Mouse (Mus musculus): ENCODE results near the gene Skint9. TPM values are rescaled to one million over a fixed set of nuclear protein-coding genes. Genes with fewer than 3 reads are reported as not detected.
"Not testable (repeated sequence)": the region's sequence is repeated elsewhere in the genome, so short reads cannot be mapped to it uniquely, and the experiment has no call there.

The Skint9 gene
- polyA plus RNA-seq (2012; rRNA removed) (not detected in 2 replicates), polyA plus RNA-seq (2014; fragmentation: Nextera tagmentation; extraction: Ambion mirVana) (not detected in 2 replicates)

- DNase-seq (ENCODE audit: low spot score), result no peak
- Histone ChIP-seq H3K9me3 (ENCODE audit: control insufficient read depth, low read length) (peaks cover 12% of the 10 kb centered on the region; the same call in 1 of the 2 replicates), H3K4me2 (replicated peaks; ENCODE audit: low read depth, low read length, severe bottlenecking) (no peak within 1 kb of the TSS)
Measured at GRCm38 (mm10) chr4:112433885-112434284, at the start of gene Skint9. Gene Skint9 (minus strand): TSS chr4:112433985.

GRCm38 (mm10) chr4:112432685-112433084 lies 1.1 kb downstream of the Skint9 start:
- WGBS, result 67% methylated on average over 1 of the region's 1 CpGs
- H3K27me3 ChIP-seq (ENCODE audit: control insufficient read depth, insufficient read depth, low read length), result no peaks in the 10 kb centered on the region
- no peak for TF ChIP-seq POLR2A (IDR thresholded peaks at IDR 0.05; ENCODE audit: borderline replicate concordance, extremely low read depth, insufficient read depth, insufficient read length)
- H3K4me1 ChIP-seq (ENCODE audit: control insufficient read depth, insufficient read depth, low read length), result no peaks in the 10 kb centered on the region
- H3K36me3 ChIP-seq (ENCODE audit: control insufficient read depth, insufficient read depth, low read length), result no peaks in the 10 kb centered on the region
- no peak for ATAC-seq (ENCODE audit: low FRiP score, low read depth)
- no peak overlapping the region for H3K4me2 ChIP-seq (replicated peaks; ENCODE audit: low read depth, low read length, severe bottlenecking)
- no peak overlapping the region for H3K4me3 ChIP-seq (replicated peaks; ENCODE audit: low read length)
- peaks cover 7% of the 10 kb centered on the region; the same call in 1 of the 2 replicates for H3K9me3 ChIP-seq (ENCODE audit: control insufficient read depth, low read length)
- DNase-seq (ENCODE audit: low spot score), result no peak
- H3K9ac ChIP-seq (ENCODE audit: low read depth, low read length, severe bottlenecking), result no peak overlapping the region
- H3K27ac ChIP-seq (replicated peaks; ENCODE audit: low read depth, low read length), result no peak overlapping the region

More at GRCm38 (mm10) chr4:112433885-112434284, at the start of gene Skint9:
- Histone ChIP-seq H3K27me3 (ENCODE audit: control insufficient read depth, insufficient read depth, low read length) (no peaks in the 10 kb centered on the region), H3K27ac (replicated peaks; ENCODE audit: low read depth, low read length) (no peak within 1 kb of the TSS), H3K4me3 (replicated peaks; ENCODE audit: low read length) (no peak within 1 kb of the TSS), H3K9ac (ENCODE audit: low read depth, low read length, severe bottlenecking) (no peak within 1 kb of the TSS), H3K4me1 (ENCODE audit: control insufficient read depth, insufficient read depth, low read length) (no peaks in the 10 kb centered on the region), H3K36me3 (ENCODE audit: control insufficient read depth, insufficient read depth, low read length) (no peaks in the 10 kb centered on the region)
- ATAC-seq (ENCODE audit: low FRiP score, low read depth), result no peak
- TF ChIP-seq POLR2A (IDR thresholded peaks at IDR 0.05; ENCODE audit: borderline replicate concordance, extremely low read depth, insufficient read depth, insufficient read length), result no peak

DNA sequence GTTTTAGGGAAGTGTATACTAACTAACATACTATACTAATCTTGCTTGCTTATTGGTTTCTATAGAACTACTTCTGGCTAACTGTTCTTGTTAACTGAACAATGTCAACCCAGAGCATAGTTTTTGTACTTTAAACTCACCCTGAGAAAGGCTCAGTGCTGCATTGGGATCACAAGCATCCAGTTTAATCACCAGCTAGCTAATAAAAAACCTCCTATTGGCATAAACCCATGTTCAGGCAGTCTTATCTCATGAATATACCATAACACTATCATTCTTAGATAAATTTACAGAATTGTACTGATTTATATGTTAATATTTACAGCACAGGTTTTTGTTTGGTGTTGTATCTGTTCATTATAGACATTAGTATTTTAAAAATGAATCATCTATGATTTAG lies 1.6 kb downstream of the Skint9 start:
- Histone ChIP-seq H3K4me2 (replicated peaks; ENCODE audit: low read depth, low read length, severe bottlenecking) (no peak overlapping the region), H3K27me3 (ENCODE audit: control insufficient read depth, insufficient read depth, low read length) (no peaks in the 10 kb centered on the region), H3K9me3 (ENCODE audit: control insufficient read depth, low read length) (peaks cover 5% of the 10 kb centered on the region; the same call in 1 of the 2 replicates), H3K4me3 (replicated peaks; ENCODE audit: low read length) (no peak overlapping the region), H3K27ac (replicated peaks; ENCODE audit: low read depth, low read length) (no peak overlapping the region), H3K36me3 (ENCODE audit: control insufficient read depth, insufficient read depth, low read length) (no peaks in the 10 kb centered on the region), H3K4me1 (ENCODE audit: control insufficient read depth, insufficient read depth, low read length) (no peaks in the 10 kb centered on the region), H3K9ac (ENCODE audit: low read depth, low read length, severe bottlenecking) (no peak overlapping the region)
- no peak for TF ChIP-seq POLR2A (IDR thresholded peaks at IDR 0.05; ENCODE audit: borderline replicate concordance, extremely low read depth, insufficient read depth, insufficient read length)
- ATAC-seq (ENCODE audit: low FRiP score, low read depth) (no peak), DNase-seq (ENCODE audit: low spot score) (no peak)

DNA sequence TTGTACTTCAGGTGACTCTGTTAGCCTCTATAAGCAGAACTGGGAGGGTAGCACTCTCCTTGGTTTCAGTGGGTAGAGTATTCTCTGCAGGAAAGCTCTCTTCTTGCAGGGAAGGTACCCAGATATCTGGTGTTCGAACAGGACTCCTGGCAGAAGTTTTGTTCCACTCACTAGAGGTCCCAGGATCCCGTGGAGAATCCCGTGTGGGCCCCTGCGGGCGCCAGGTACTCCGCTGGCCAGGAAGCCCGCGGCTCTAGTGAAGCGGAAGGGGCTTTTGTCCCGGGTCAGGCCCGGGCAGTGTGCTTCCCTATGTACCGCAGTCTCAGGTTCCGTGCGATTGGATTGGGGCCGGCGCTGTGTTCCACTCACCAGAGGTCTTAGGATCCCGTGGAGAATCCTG lies 84.7 kb downstream of the Skint9 start:
- H3K36me3 ChIP-seq (ENCODE audit: control insufficient read depth, insufficient read depth, low read length); H3K4me2 ChIP-seq (replicated peaks; ENCODE audit: low read depth, low read length, severe bottlenecking); H3K4me1 ChIP-seq (ENCODE audit: control insufficient read depth, insufficient read depth, low read length); H3K27ac ChIP-seq (replicated peaks; ENCODE audit: low read depth, low read length); H3K9me3 ChIP-seq (ENCODE audit: control insufficient read depth, low read length); H3K27me3 ChIP-seq (ENCODE audit: control insufficient read depth, insufficient read depth, low read length); H3K9ac ChIP-seq (ENCODE audit: low read depth, low read length, severe bottlenecking); DNase-seq (ENCODE audit: low spot score); ATAC-seq (ENCODE audit: low FRiP score, low read depth); H3K4me3 ChIP-seq (replicated peaks; ENCODE audit: low read length): not testable (repeated sequence)
- 90% methylated on average over 15 of the region's 17 CpGs for WGBS

Other genes starting within 250 kb of the Skint9 start
- gene Skint3, start 201.7 kb downstream of the Skint9 start, polyA plus RNA-seq (2012; rRNA removed), result 0.03 TPM in 1 of 2 replicates, not detected in the other
- gene Skint3, start 201.7 kb downstream of the Skint9 start, polyA plus RNA-seq (2014; fragmentation: Nextera tagmentation; extraction: Ambion mirVana), result not detected in 2 replicates
- 0.06 TPM in 1 of 2 replicates, not detected in the other for gene Skint2, start 123.2 kb upstream of the Skint9 start, polyA plus RNA-seq (2012; rRNA removed)
- gene Skint2, start 123.2 kb upstream of the Skint9 start, polyA plus RNA-seq (2014; fragmentation: Nextera tagmentation; extraction: Ambion mirVana), result 0.15 and 0.50 TPM in 2 replicates